Mouse (Mus musculus): ENCODE measurements at regions not wholly inside any gene's neighbourhood (a gene's known extent, or its start where the extent isn't known, plus 50 kb on each side); places are given as distances from the start of the nearest gene placed in this dataset.
A peak's percentile ranks its signal among the peaks of the same experiment; 100 is the strongest.

GRCm38 (mm10) chr12:65944251-65944650, 339.9 kb downstream of the Rpl10l start:
- no peak for DNase-seq (ENCODE audit: low read depth, low spot score)

DNA sequence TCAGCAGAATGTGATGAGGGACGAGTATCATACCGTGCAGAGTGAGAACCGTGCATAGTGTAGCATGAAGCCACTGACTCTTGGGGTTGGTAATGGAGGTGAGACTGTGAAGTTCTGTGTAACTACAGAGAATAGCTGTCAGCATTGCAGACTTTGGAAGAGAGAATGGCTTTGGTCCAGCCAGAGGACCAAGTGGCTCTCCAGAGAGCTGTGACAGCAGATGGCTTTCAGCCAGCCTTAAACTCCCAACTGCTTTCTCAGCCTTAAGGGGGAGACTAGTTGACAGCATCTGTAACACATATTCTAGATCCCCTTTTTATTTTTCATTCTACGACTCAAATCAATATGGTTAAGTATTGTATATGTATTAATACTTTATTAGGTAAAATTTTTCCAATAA, 342.0 kb downstream of the Rpl10l start:
- DNase-seq (ENCODE audit: low read depth, low spot score) = no peak

- DNase-seq (ENCODE audit: low read depth, low spot score) = peak; percentile 10
Observed at GRCm38 (mm10) chr12:65931848-65932247, 352.4 kb downstream of the Rpl10l start.

DNA sequence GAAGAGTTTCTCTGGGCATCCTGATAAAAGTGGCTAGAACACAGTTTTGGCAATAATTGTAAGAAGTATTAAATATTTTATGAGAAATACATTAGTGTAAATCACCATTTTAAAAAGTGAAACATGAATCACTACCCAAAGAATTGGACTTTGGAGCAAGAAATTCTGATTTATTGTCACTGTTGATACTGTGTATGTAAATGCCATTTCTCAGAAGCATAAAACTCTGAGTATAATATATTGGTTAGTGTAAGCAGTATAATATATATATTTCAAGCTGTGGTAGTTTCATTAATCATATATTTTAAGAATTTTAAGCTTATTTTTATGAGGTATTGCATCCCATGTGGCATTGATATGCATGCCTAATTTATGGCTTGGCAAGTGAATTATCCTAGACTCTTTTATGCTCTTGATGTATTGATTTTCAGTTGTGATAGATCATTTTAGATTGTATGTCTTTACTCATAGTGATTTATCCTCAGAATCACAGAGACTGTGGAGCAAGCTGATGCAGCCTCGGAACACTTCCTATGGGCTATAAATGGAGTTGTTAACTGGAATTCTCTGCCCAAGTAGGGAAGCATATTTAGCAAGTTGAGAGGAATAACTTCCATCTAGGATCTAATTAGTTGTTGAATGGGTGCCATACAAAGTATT, 354.4 kb downstream of the Rpl10l start:
- no peak for DNase-seq (ENCODE audit: low read depth, low spot score)
